12 mouse cellular contexts compared by ENCODE assay signal in the genomic region with DNA sequence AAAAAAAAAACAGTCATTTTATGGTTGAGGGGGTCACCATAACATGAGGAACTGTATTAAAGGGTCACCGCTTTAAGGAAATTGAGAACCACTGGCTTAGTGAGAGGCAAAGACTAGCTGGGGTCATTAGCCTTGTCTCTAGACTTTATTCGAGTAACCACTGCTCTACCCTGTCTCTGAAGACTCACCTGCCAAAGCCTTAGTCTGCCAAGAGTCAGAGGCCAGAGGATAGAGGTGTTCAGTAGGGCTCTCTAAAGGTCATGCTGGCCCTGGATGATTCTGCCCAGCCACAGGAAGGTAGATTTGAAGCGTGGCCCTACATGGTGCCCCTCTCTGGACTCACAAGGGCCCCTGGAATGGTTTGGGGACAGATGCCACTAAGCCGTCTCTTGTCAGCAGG. TPM values are rescaled to one million over a fixed set of nuclear protein-coding genes. Genes with fewer than 3 reads are reported as not detected.
DNase-seq lines count a peak whose midpoint lies in the region; ATAC-seq and TF ChIP-seq lines count a peak whose summit lies in the region.
"Had no signal": no experiment of that assay in that cellular context is flagged by ENCODE, and none has a peak within 500 bp of the region (broad histone marks: within the 10 kb centered on the region; RNA-seq: fewer than 3 reads in every experiment).

No protein-coding gene starts in this region.

- H3K36me3 ChIP-seq in intestine, embryonic 14.5 days (ENCODE audit: control insufficient read depth, insufficient read depth, low read length) = peaks cover 23% of the 10 kb centered on the region
- H3K36me3 ChIP-seq in intestine, postnatal 0 days (ENCODE audit: control insufficient read depth, insufficient read depth) = peaks cover 30% of the 10 kb centered on the region
- H3K36me3 ChIP-seq in lung, embryonic 14.5 days (ENCODE audit: insufficient read depth) = peaks cover 20% of the 10 kb centered on the region
- peaks cover 9% of the 10 kb centered on the region; the same call in 1 of the 2 replicates for H3K36me3 ChIP-seq in intestine, embryonic 15.5 days
- peaks cover 13% of the 10 kb centered on the region for H3K36me3 ChIP-seq in stomach, embryonic 14.5 days (ENCODE audit: control insufficient read depth, insufficient read depth, low read length)

- no peaks in the 10 kb centered on the region for H3K9me3 ChIP-seq in intestine, embryonic 14.5 days (ENCODE audit: control insufficient read depth, low read length)
- H3K9me3 ChIP-seq in intestine, postnatal 0 days (ENCODE audit: control insufficient read depth) = no peaks in the 10 kb centered on the region
- no peaks in the 10 kb centered on the region for H3K9me3 ChIP-seq in lung, embryonic 14.5 days (ENCODE audit: low read depth, low read length)
- H3K9me3 ChIP-seq in intestine, embryonic 15.5 days = no peaks in the 10 kb centered on the region
- H3K9me3 ChIP-seq in stomach, embryonic 14.5 days (ENCODE audit: control insufficient read depth, low read depth, low read length) = no peaks in the 10 kb centered on the region
- H3K9me3 ChIP-seq: forebrain, embryonic 12.5 days; limb, embryonic 15.5 days; neural tube, embryonic 13.5 days had no signal

- no peak overlapping the region for H3K4me3 ChIP-seq in intestine, embryonic 14.5 days (ENCODE audit: low read depth, low read length)
- no peak overlapping the region for H3K4me3 ChIP-seq in intestine, postnatal 0 days (ENCODE audit: low read depth, low read length)
- no peak overlapping the region for H3K4me3 ChIP-seq in lung, embryonic 14.5 days (ENCODE audit: low read depth, low read length)
- no peak overlapping the region for H3K4me3 ChIP-seq in intestine, embryonic 15.5 days (replicated peaks)
- no peak overlapping the region for H3K4me3 ChIP-seq in stomach, embryonic 14.5 days (ENCODE audit: low read depth, low read length)
- H3K4me3 ChIP-seq: forebrain, embryonic 12.5 days; limb, embryonic 15.5 days; neural tube, embryonic 13.5 days had no signal

- H3K27ac ChIP-seq in intestine, embryonic 14.5 days (ENCODE audit: low read depth) = peak overlapping the region; percentile 8; the same call in 1 of the 2 replicates
- no peak overlapping the region for H3K27ac ChIP-seq in intestine, postnatal 0 days (ENCODE audit: low read depth, low read length)
- H3K27ac ChIP-seq in lung, embryonic 14.5 days (ENCODE audit: low read depth) = peak overlapping the region; percentile 81; the same call in 1 of the 2 replicates
- peak overlapping the region; percentile 66 for H3K27ac ChIP-seq in intestine, embryonic 15.5 days
- peak overlapping the region; percentile 89 for H3K27ac ChIP-seq in stomach, embryonic 14.5 days (ENCODE audit: low read length)
- H3K27ac ChIP-seq: forebrain, embryonic 12.5 days; limb, embryonic 15.5 days; neural tube, embryonic 13.5 days had no signal

- H3K27me3 ChIP-seq in intestine, embryonic 14.5 days (replicated peaks; ENCODE audit: control insufficient read depth, insufficient read depth, low read length) = no peaks in the 10 kb centered on the region
- H3K27me3 ChIP-seq in intestine, postnatal 0 days (replicated peaks; ENCODE audit: control insufficient read depth, insufficient read depth, low read length) = no peaks in the 10 kb centered on the region
- no peaks in the 10 kb centered on the region for H3K27me3 ChIP-seq in lung, embryonic 14.5 days (ENCODE audit: insufficient read depth, low read length)
- H3K27me3 ChIP-seq in intestine, embryonic 15.5 days (replicated peaks) = no peaks in the 10 kb centered on the region
- H3K27me3 ChIP-seq in stomach, embryonic 14.5 days (ENCODE audit: control insufficient read depth, insufficient read depth, low read length) = no peaks in the 10 kb centered on the region
- H3K27me3 ChIP-seq: forebrain, embryonic 12.5 days; limb, embryonic 15.5 days; neural tube, embryonic 13.5 days had no signal

- no peak for DNase-seq in intestine, embryonic 14.5 days (ENCODE audit: low spot score)
- DNase-seq in lung, embryonic 14.5 days = no peak
- no peak for DNase-seq in lung, postnatal 4 days
- no peak for DNase-seq in left cerebral cortex, postnatal 14 days (ENCODE audit: low spot score in 2 of 2)
- DNase-seq: adrenal gland, adult 8-10 months; cerebellum, adult 11-12 months had no signal

- intact Hi-C loops in left cerebral cortex, postnatal 14 days (cut with DNase I) = no loop called here

- ATAC-seq in intestine, embryonic 14.5 days (replicated peaks; ENCODE audit: low FRiP score, low TSS enrichment, low read depth) = no peak
- ATAC-seq in intestine, postnatal 0 days = no peak
- ATAC-seq in lung, embryonic 14.5 days (ENCODE audit: insufficient read depth) = no peak
- ATAC-seq in intestine, embryonic 15.5 days = no peak
- ATAC-seq in stomach, embryonic 14.5 days (ENCODE audit: insufficient number of reproducible peaks, insufficient read depth, low FRiP score, low read depth) = no peak

- peaks cover 4% of the 10 kb centered on the region; the same call in 1 of the 2 replicates for H3K4me1 ChIP-seq in intestine, embryonic 14.5 days (replicated peaks; ENCODE audit: control insufficient read depth, insufficient read depth, low read length)
- peaks cover 14% of the 10 kb centered on the region; the same call in 1 of the 2 replicates for H3K4me1 ChIP-seq in intestine, postnatal 0 days (replicated peaks; ENCODE audit: control insufficient read depth, insufficient read depth, low read length)
- peaks cover 11% of the 10 kb centered on the region; the same call in 1 of the 2 replicates for H3K4me1 ChIP-seq in lung, embryonic 14.5 days (ENCODE audit: insufficient read depth)
- H3K4me1 ChIP-seq in intestine, embryonic 15.5 days (replicated peaks) = peaks cover 32% of the 10 kb centered on the region
- H3K4me1 ChIP-seq in stomach, embryonic 14.5 days (ENCODE audit: control insufficient read depth, insufficient read depth, low read length) = peaks cover 22% of the 10 kb centered on the region
- H3K4me1 ChIP-seq: forebrain, embryonic 12.5 days; neural tube, embryonic 13.5 days had no signal

- 86% methylated on average over 4 of the region's 4 CpGs for WGBS in intestine, embryonic 14.5 days
- 72% methylated on average over 4 of the region's 4 CpGs for WGBS in intestine, postnatal 0 days
- 77% methylated on average over 4 of the region's 4 CpGs for WGBS in lung, embryonic 14.5 days
- WGBS in intestine, embryonic 15.5 days = 77% methylated on average over 4 of the region's 4 CpGs
- WGBS in stomach, embryonic 14.5 days = 80% methylated on average over 4 of the region's 4 CpGs

- H3K4me2 ChIP-seq in intestine, embryonic 14.5 days (ENCODE audit: low read length) = no peak overlapping the region
- no peak overlapping the region for H3K4me2 ChIP-seq in intestine, postnatal 0 days (replicated peaks; ENCODE audit: low read depth)
- H3K4me2 ChIP-seq in lung, embryonic 14.5 days = no peak overlapping the region
- H3K4me2 ChIP-seq in intestine, embryonic 15.5 days (replicated peaks) = peak overlapping the region; percentile 26; the same call in 1 of the 2 replicates
- H3K4me2 ChIP-seq in stomach, embryonic 14.5 days (replicated peaks; ENCODE audit: low read depth, low read length) = no peak overlapping the region
- H3K4me2 ChIP-seq: forebrain, embryonic 12.5 days; limb, embryonic 15.5 days; neural tube, embryonic 13.5 days had no signal

- H3K9ac ChIP-seq in intestine, embryonic 14.5 days (ENCODE audit: low read length) = no peak overlapping the region
- H3K9ac ChIP-seq in intestine, postnatal 0 days (ENCODE audit: low read depth, low read length) = no peak overlapping the region
- H3K9ac ChIP-seq in lung, embryonic 14.5 days = no peak overlapping the region
- H3K9ac ChIP-seq in intestine, embryonic 15.5 days = peak overlapping the region; percentile 33; the same call in 1 of the 2 replicates
- H3K9ac ChIP-seq in stomach, embryonic 14.5 days (replicated peaks; ENCODE audit: low read depth, low read length) = no peak overlapping the region
- H3K9ac ChIP-seq: forebrain, embryonic 12.5 days; limb, embryonic 15.5 days; neural tube, embryonic 13.5 days had no signal

- no peak for TF ChIP-seq CTCF in intestine, postnatal 0 days (IDR thresholded peaks at IDR 0.05; ENCODE audit: low read depth)
- no peak for TF ChIP-seq CTCF in lung, embryonic 14.5 days (IDR thresholded peaks at IDR 0.05; ENCODE audit: low read depth)

RNA-seq across cellular contexts. Expression of a gene that starts 9.2 kb away (rescaled TPM):
- 8.9 and 9.6 TPM in 2 replicates for polyA plus RNA-seq in intestine, embryonic 14.5 days (2014; fragmentation: Nextera tagmentation; extraction: Ambion mirVana)
- 9.4 and 12.1 TPM in 2 replicates for polyA plus RNA-seq in intestine, postnatal 0 days (2015; fragmentation: Nextera tagmentation; extraction: Ambion mirVana)
- 8.5 and 9.2 TPM in 2 replicates for polyA plus RNA-seq in lung, embryonic 14.5 days (2014; fragmentation: Nextera tagmentation; extraction: Ambion mirVana)
- polyA plus RNA-seq in intestine, embryonic 15.5 days (2015; fragmentation: Nextera tagmentation; extraction: Ambion mirVana) = 16.2 and 16.8 TPM in 2 replicates
- polyA plus RNA-seq in stomach, embryonic 14.5 days (2014; fragmentation: Nextera tagmentation; extraction: Ambion mirVana) = 8.0 and 9.5 TPM in 2 replicates
- 10 to 100 TPM in 1 of 2 experiments, 1 to 10 TPM in 1; 6.7 to 11.1 TPM for total RNA-seq in left cerebral cortex, postnatal 14 days (2021)

RNA-seq across cellular contexts. Expression of a gene that starts 15.3 kb away (rescaled TPM):
- 21.2 and 23.2 TPM in 2 replicates for polyA plus RNA-seq in intestine, embryonic 14.5 days (2014; fragmentation: Nextera tagmentation; extraction: Ambion mirVana)
- polyA plus RNA-seq in intestine, postnatal 0 days (2015; fragmentation: Nextera tagmentation; extraction: Ambion mirVana) = 26.2 and 30.4 TPM in 2 replicates
- polyA plus RNA-seq in lung, embryonic 14.5 days (2014; fragmentation: Nextera tagmentation; extraction: Ambion mirVana) = 7.8 and 8.3 TPM in 2 replicates
- 34.8 and 35.4 TPM in 2 replicates for polyA plus RNA-seq in intestine, embryonic 15.5 days (2015; fragmentation: Nextera tagmentation; extraction: Ambion mirVana)
- polyA plus RNA-seq in stomach, embryonic 14.5 days (2014; fragmentation: Nextera tagmentation; extraction: Ambion mirVana) = 24.8 and 27.8 TPM in 2 replicates
- total RNA-seq in left cerebral cortex, postnatal 14 days (2021) = 1 to 10 TPM; 2.4 to 2.7 TPM

RNA-seq across cellular contexts. Expression of a gene that starts 33.1 kb away (rescaled TPM):
- 10.4 and 12.8 TPM in 2 replicates for polyA plus RNA-seq in intestine, embryonic 14.5 days (2014; fragmentation: Nextera tagmentation; extraction: Ambion mirVana)
- 5.9 and 8.2 TPM in 2 replicates for polyA plus RNA-seq in intestine, postnatal 0 days (2015; fragmentation: Nextera tagmentation; extraction: Ambion mirVana)
- polyA plus RNA-seq in lung, embryonic 14.5 days (2014; fragmentation: Nextera tagmentation; extraction: Ambion mirVana) = 9.8 and 11.3 TPM in 2 replicates
- 9.0 and 11.1 TPM in 2 replicates for polyA plus RNA-seq in intestine, embryonic 15.5 days (2015; fragmentation: Nextera tagmentation; extraction: Ambion mirVana)
- 12.4 and 12.9 TPM in 2 replicates for polyA plus RNA-seq in stomach, embryonic 14.5 days (2014; fragmentation: Nextera tagmentation; extraction: Ambion mirVana)
- 10 to 100 TPM; 16.5 to 16.6 TPM for total RNA-seq in left cerebral cortex, postnatal 14 days (2021)

RNA-seq across cellular contexts. Expression of a gene that starts 35.4 kb away (rescaled TPM):
- polyA plus RNA-seq in intestine, embryonic 14.5 days (2014; fragmentation: Nextera tagmentation; extraction: Ambion mirVana) = 0.28 and 0.31 TPM in 2 replicates
- polyA plus RNA-seq in intestine, postnatal 0 days (2015; fragmentation: Nextera tagmentation; extraction: Ambion mirVana) = 0.14 and 0.20 TPM in 2 replicates
- 0.27 and 0.28 TPM in 2 replicates for polyA plus RNA-seq in lung, embryonic 14.5 days (2014; fragmentation: Nextera tagmentation; extraction: Ambion mirVana)
- polyA plus RNA-seq in intestine, embryonic 15.5 days (2015; fragmentation: Nextera tagmentation; extraction: Ambion mirVana) = 0.28 and 0.40 TPM in 2 replicates
- polyA plus RNA-seq in stomach, embryonic 14.5 days (2014; fragmentation: Nextera tagmentation; extraction: Ambion mirVana) = 0.13 and 0.19 TPM in 2 replicates
- total RNA-seq in left cerebral cortex, postnatal 14 days (2021) = 1 to 10 TPM; 2.4 to 3.4 TPM
